Mouse (Mus musculus): ENCODE measurements around the gene Tceal9. TPM values are rescaled to one million over a fixed set of nuclear protein-coding genes. Genes with fewer than 3 reads are reported as not detected.
"Not testable (repeated sequence)": the region's sequence is repeated elsewhere in the genome, so short reads cannot be mapped to it uniquely, and the experiment has no call there.

Gene Tceal9
- polyA plus RNA-seq, 1 experiment from 2014 or later: 641 TPM

DNA sequence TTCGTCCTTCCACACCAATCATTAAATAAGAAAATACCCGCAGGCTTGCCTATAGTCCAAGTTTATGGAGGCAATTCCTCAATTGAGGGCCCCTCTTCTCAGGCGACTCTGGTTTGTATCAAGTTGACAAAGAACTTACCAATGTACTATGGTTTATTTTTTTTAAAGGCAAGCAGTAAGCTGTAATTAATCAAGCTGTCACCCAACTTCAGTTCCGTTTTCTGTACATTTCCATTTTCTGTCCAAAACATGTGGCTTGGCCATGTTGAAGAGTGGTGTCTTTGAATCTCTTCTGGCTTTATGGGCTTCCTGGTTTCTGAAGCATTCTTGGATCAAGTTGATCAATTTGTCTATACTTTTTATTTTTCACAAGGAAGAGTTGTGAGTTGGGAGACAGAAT lies 23.3 kb downstream of the Tceal9 start:
- 65% methylated on average over 4 of the region's 4 CpGs for WGBS
- Histone ChIP-seq H3K27ac (ENCODE audit: low read depth, low read length) (no peak overlapping the region), H3K36me3 (ENCODE audit: control insufficient read depth, insufficient read depth) (no peaks in the 10 kb centered on the region), H3K9ac (ENCODE audit: low read depth, low read length) (no peak overlapping the region), H3K9me3 (ENCODE audit: control insufficient read depth) (no peaks in the 10 kb centered on the region), H3K4me3 (ENCODE audit: low read depth, low read length) (no peak overlapping the region), H3K4me2 (replicated peaks; ENCODE audit: low read depth) (no peak overlapping the region), H3K27me3 (replicated peaks; ENCODE audit: control insufficient read depth, insufficient read depth, low read length) (no peaks in the 10 kb centered on the region), H3K4me1 (replicated peaks; ENCODE audit: control insufficient read depth, insufficient read depth, low read length) (no peaks in the 10 kb centered on the region)
- ATAC-seq: no peak
- no peak for TF ChIP-seq CTCF (IDR thresholded peaks at IDR 0.05; ENCODE audit: low read depth)

DNA sequence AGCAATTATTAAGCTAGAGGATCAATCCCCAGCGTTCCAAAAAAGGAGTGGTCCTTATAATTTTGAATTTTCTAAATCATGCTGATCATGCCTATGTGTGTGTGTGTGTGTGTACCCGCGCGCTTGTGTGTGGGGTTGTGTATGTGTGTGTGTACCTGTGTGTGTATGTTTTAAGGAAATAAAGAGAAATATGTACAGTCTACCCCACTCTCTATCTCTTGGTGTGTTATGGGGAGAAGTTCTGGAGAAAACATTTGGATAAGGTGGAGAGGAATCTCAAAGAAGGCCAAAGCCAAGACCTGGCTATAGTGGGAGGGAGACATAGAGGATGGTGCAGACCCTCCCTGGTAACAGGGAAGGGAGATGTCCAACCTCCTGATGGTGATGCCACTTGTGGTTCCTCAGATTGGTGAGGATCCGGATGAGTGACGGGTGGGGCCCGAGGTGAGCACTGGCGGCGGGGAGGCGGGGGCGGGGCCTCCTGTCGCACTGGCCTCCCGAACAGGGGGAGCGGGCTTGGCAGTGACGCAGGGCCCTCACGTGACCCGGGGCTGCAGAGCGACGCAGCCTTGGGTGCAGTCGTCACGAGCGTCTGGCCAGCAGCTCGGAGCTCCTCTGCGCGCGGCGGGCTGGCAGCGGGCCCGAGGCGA lies 25.0 kb downstream of the Tceal9 start, which contains the start of gene Bex3:
Gene Bex3, plus strand, starts transcription at position 511 of the 650 bp plus-strand sequence.
- H3K9ac ChIP-seq (ENCODE audit: low read depth, low read length); H3K9me3 ChIP-seq (ENCODE audit: control insufficient read depth); H3K27me3 ChIP-seq (replicated peaks; ENCODE audit: control insufficient read depth, insufficient read depth, low read length); H3K27ac ChIP-seq (ENCODE audit: low read depth, low read length); H3K4me1 ChIP-seq (replicated peaks; ENCODE audit: control insufficient read depth, insufficient read depth, low read length); H3K36me3 ChIP-seq (ENCODE audit: control insufficient read depth, insufficient read depth): not testable (repeated sequence)
- Histone ChIP-seq H3K4me3 (ENCODE audit: low read depth, low read length) (peak within 1 kb of the TSS; percentile 32), H3K4me2 (replicated peaks; ENCODE audit: low read depth) (peak within 1 kb of the TSS; percentile 58)
- ATAC-seq: peak; percentile 89
- 64% methylated on average over 4 of the region's 30 CpGs for WGBS

DNA sequence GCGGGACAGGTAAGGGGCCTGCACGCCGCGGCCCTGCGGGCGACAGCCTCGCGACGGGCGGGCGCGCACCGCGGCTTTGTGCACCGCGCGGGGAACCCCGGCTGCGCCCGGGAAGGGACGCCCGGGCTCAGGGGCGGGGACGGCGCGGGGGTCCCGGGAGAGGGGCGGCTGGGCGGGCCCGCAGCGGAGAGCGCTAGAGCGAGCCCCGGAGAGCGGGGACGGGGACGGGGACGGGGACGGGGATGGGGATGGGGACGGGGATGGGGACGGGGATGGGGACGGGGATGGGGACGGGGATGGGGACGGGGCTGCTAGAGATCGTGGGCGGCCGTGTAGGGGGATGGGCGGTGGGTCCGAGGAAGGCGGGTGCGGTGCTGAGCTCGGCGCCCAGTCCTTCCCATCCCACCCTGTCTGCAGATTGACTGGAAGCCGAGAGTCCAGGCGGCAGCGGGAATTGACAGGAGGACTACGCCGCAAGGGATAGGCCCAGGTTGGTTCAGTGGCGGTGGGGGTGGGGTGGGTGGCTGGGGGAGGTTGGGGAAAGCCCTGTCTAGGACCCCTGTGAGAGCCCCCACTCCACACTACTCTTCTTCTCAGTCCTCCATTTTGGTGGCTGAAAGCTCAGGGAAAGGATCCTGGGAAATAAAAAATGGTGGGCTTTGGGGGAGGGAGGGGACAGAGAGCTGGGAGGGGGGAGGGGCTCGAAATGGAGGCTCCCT lies 25.7 kb downstream of the Tceal9 start:
- H3K9me3 ChIP-seq (ENCODE audit: control insufficient read depth); H3K36me3 ChIP-seq (ENCODE audit: control insufficient read depth, insufficient read depth); H3K27ac ChIP-seq (ENCODE audit: low read depth, low read length); H3K4me1 ChIP-seq (replicated peaks; ENCODE audit: control insufficient read depth, insufficient read depth, low read length); H3K9ac ChIP-seq (ENCODE audit: low read depth, low read length); H3K27me3 ChIP-seq (replicated peaks; ENCODE audit: control insufficient read depth, insufficient read depth, low read length): not testable (repeated sequence)
- ATAC-seq: peak; percentile 51; the same call in 1 of the 2 replicates
- 21% methylated on average over 14 of the region's 60 CpGs for WGBS
- Histone ChIP-seq H3K4me3 (ENCODE audit: low read depth, low read length) (peak overlapping the region; percentile 32), H3K4me2 (replicated peaks; ENCODE audit: low read depth) (peak overlapping the region; percentile 58)

DNA sequence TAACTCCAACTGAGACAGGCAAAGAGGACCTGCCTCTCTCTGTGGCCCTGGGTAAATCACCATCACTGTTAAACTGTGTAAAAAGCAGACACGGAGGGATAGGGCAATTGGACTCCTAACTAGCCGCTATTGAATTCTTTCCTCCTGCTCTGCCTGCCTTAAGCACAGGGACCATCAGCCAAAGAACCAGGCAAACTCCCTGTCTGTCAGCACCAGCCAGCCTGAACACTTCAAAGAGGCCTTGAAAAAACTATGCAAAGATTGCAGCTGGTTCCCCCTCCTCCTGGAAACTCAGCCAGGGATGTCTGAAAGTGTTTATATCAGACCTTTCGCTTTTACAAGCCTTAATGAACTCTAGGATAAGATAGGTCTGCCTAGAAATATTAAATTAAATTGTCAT lies 29.7 kb downstream of the Tceal9 start:
- H3K36me3 ChIP-seq (ENCODE audit: control insufficient read depth, insufficient read depth): no peaks in the 10 kb centered on the region

DNA sequence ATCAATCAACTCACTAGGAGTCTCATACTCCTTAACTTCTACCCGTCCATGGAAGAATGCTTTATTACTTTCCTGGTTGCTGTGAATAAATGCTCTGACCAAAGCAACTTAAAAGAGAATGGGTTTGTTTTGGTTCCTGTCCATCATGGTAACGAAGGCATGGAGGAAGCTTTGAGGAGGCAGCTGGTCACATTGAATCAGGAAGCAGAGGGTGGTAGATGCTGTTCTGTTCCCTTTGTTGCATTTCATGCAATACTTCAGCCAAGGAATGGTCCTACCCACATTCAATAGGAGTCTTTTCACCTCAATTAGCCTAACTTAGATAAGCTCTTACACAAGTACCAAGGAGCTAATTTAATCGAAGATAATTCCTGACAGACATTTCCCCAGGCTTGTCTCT lies 30.5 kb downstream of the Tceal9 start:
- H3K27ac ChIP-seq (ENCODE audit: low read depth, low read length): no peak overlapping the region
- H3K9ac ChIP-seq (ENCODE audit: low read depth, low read length): no peak overlapping the region
- no peaks in the 10 kb centered on the region for H3K4me1 ChIP-seq (replicated peaks; ENCODE audit: control insufficient read depth, insufficient read depth, low read length)
- H3K9me3 ChIP-seq (ENCODE audit: control insufficient read depth): no peaks in the 10 kb centered on the region
- no peak for TF ChIP-seq CTCF (IDR thresholded peaks at IDR 0.05; ENCODE audit: low read depth)
- no peaks in the 10 kb centered on the region for H3K27me3 ChIP-seq (replicated peaks; ENCODE audit: control insufficient read depth, insufficient read depth, low read length)
- H3K36me3 ChIP-seq (ENCODE audit: control insufficient read depth, insufficient read depth): no peaks in the 10 kb centered on the region
- H3K4me2 ChIP-seq (replicated peaks; ENCODE audit: low read depth): no peak overlapping the region
- ATAC-seq: no peak
- WGBS: 48% methylated on average over 3 of the region's 3 CpGs
- H3K4me3 ChIP-seq (ENCODE audit: low read depth, low read length): no peak overlapping the region

More for the DNA sequence above, 29.7 kb downstream of the Tceal9 start:
- Histone ChIP-seq H3K9me3 (ENCODE audit: control insufficient read depth) (no peaks in the 10 kb centered on the region), H3K9ac (ENCODE audit: low read depth, low read length) (no peak overlapping the region), H3K4me1 (replicated peaks; ENCODE audit: control insufficient read depth, insufficient read depth, low read length) (no peaks in the 10 kb centered on the region), H3K27me3 (replicated peaks; ENCODE audit: control insufficient read depth, insufficient read depth, low read length) (no peaks in the 10 kb centered on the region), H3K4me2 (replicated peaks; ENCODE audit: low read depth) (no peak overlapping the region), H3K4me3 (ENCODE audit: low read depth, low read length) (no peak overlapping the region), H3K27ac (ENCODE audit: low read depth, low read length) (no peak overlapping the region)
- WGBS: 30% methylated on average over 3 of the region's 3 CpGs
- no peak for TF ChIP-seq CTCF (IDR thresholded peaks at IDR 0.05; ENCODE audit: low read depth)
- ATAC-seq: no peak

DNA sequence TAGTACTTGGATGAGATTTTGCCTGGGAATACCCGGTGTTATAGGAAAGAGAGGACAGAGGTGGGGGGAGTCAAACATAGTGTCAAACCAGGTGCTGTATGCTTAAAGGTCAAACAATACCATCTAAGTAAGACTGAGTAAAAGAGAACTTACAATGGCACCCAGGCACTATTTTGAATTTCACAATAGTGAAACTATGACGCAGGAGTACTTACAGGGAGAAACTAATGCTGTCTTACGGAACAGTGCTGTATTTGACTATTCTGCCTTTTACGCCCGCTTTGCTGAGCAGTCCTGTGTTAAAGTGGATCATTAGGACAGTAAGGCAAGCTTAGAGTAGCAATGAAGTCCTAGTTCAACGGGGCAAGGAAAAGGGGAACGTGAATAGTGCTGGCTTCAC lies 32.7 kb downstream of the Tceal9 start:
- H3K4me3 ChIP-seq (ENCODE audit: low read depth, low read length): no peak overlapping the region
- no peak overlapping the region for H3K4me2 ChIP-seq (replicated peaks; ENCODE audit: low read depth)
- no peaks in the 10 kb centered on the region for H3K36me3 ChIP-seq (ENCODE audit: control insufficient read depth, insufficient read depth)
- no peak overlapping the region for H3K9ac ChIP-seq (ENCODE audit: low read depth, low read length)
- 84% methylated on average over 7 of the region's 7 CpGs for WGBS
- no peaks in the 10 kb centered on the region for H3K27me3 ChIP-seq (replicated peaks; ENCODE audit: control insufficient read depth, insufficient read depth, low read length)
- no peaks in the 10 kb centered on the region for H3K4me1 ChIP-seq (replicated peaks; ENCODE audit: control insufficient read depth, insufficient read depth, low read length)
- ATAC-seq: no peak
- no peaks in the 10 kb centered on the region for H3K9me3 ChIP-seq (ENCODE audit: control insufficient read depth)
- no peak overlapping the region for H3K27ac ChIP-seq (ENCODE audit: low read depth, low read length)
- TF ChIP-seq CTCF (IDR thresholded peaks at IDR 0.05; ENCODE audit: low read depth): no peak
